Mouse (Mus musculus): ENCODE measurements at regions not wholly inside any gene's neighbourhood (a gene's known extent, or its start where the extent isn't known, plus 50 kb on each side); places are given as distances from the start of the nearest gene placed in this dataset.
"Not testable (repeated sequence)": the region's sequence is repeated elsewhere in the genome, so short reads cannot be mapped to it uniquely, and the experiment has no call there.

DNA sequence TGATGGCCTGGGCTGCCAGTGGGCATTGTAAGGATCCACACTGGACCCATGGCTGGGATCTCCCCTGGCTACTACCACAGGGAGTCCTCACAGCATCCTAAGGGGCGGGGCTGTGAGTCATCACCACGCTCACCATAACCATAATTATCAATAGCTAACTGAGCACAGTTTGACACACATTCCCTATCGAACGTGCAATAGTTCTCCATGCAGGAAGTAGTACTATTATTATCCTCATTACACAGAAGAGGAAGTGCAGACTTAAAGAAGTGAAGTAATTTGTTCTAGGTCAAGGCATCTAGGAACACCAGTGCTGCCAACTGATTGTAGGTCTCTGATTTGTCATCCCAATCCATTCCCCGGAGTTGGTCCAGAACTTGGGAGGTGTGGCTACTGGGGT, 84.1 kb upstream of the Trim2 start:
- no peak for DNase-seq (ENCODE audit: low read depth)

DNA sequence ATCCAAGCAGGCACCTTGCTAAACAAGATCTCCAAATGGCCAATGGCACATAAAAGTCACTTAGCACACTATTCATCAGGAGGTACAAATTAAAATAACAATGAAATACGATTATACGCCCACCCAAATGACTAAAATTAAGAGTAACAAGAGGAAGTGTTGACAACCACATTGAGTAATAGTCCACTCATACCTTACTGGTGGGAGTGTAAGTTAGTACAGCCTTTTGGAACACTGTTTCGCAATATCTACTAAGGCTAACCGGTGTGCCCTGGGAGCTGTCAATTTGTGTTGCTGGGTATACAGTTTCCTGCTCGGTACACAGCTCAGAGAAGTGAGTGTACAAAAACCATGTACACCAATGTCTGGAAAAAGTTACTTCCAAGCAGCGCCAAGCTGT, 81.8 kb upstream of the Trim2 start:
- DNase-seq (ENCODE audit: low read depth): peak; percentile 60

DNA sequence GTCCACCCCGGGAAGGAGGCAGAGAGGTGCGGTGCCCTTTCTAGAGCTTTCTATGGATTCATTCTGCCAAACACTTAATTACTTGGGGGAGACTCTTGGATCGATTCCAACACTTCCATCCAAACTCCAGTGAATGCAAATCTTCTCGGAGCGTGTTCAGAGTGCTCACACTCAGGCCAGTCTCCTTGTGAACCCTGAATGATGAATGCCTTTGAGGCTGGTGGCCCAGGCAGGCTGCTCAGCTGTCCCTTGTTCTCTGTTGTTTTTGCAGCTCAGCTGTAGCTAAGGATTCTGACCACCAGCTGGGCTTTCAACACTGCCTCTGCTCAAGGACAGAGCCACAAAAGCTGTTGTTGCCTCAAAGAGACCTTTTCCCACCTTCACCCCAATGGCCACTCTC, 79.0 kb upstream of the Trim2 start:
- no peak for DNase-seq (ENCODE audit: low read depth)

DNA sequence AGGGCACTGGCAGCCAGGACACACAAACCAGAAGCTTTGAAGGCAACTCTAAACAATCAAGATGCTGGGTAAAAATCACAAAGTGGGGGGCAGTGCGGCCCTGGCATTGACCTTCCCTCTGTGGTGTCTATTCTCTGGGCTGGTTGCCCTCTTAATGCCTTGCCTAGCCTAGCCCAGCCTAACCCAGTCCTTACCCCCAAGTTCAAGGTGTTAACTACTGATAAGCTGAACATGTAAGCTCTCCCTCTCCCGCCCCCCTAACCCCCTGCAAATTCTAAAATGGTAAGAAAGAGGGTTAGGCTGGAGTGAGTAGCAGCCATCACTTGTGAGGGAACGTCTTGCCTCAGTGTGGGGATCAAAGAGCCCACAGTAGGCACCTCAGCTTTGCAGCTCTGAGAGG, 76.9 kb upstream of the Trim2 start:
- no peak for DNase-seq (ENCODE audit: low read depth)

DNA sequence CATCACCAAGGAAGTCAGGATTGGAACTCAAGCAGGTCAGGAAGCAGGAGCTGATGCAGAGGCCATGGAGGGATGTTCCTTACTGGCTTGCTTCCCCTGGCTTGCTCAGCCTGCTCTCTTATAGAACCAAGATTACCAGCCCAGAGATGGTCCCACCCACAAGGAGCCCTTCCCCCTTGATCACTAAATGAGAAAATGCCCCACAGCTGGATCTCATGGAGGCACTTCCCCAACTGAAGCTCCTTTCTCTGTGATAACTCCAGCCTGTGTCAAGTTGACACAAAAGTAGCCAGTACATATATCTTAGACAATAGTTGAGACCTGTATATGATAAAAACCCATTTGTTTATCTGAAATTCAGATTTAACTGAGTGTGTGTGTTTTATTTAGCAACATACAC, 76.4 kb upstream of the Trim2 start:
- not testable (repeated sequence) for DNase-seq (ENCODE audit: low read depth)

DNA sequence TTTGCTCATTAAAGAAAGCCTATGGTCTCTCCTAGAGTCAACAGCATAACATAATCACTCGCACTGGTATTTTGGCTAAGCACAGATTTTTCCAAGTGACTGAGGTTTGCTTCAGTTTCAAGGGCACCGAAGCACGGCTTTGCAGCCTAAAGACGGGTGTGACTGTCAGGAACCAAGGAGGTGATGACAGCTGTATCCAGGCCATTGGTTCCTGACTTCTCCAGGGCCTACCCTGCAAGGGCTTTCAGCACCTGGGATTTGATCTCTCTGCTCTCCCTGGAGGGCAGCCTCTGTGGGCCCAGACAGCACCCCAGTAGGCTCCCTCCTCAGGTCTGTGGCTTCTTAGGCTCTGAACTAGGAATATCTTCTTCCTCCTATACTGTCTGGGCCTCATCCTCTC, 75.3 kb upstream of the Trim2 start:
- DNase-seq (ENCODE audit: low read depth): no peak

DNA sequence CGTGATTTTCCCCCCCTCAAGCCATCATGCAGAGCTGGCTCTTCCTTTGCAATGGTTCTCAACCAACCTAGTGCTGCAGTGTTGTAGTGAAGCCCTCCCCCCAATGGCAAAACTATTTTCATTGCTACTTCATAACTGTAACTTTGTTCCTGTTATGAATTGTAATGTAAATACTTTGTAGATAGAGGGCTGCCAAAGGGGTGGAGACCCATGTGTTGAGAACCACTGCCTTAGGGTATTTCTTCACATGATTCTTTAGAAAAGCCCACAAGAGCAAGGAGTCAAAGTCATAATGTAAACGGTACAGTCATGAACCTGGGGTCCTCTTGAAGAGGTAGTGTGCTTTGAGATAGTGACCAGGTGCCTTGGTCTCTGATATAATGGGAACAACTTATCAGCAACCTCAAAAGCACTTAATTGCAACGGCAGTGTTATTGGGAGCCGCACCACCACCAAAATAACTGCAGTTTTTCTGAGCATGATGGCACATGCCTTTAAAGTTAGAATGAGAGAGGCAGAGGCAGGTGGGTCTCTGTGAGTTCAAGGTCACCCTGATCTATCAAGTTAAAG, 72.4 kb upstream of the Trim2 start:
- DNase-seq (ENCODE audit: low read depth): peak; percentile 62

DNA sequence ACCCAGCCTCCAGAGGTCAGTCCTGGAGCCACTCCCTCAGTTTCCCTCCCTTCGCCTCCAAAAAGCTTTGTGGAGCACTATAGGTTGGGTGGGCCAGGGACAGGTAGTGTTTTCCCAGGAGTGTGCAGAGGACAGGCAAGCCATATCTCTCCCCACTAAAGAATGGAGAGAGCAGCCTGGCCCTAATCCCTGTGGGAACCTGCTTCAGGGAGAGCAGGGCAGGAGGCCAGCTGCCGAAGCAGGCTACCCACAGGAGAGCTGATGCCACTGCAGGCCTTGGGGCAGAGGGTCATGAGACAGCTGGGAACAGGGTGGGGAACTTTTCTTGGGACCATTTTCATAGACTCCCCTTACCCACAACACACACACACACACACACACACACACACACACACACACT, 69.8 kb upstream of the Trim2 start:
- no peak for DNase-seq (ENCODE audit: low read depth)

DNA sequence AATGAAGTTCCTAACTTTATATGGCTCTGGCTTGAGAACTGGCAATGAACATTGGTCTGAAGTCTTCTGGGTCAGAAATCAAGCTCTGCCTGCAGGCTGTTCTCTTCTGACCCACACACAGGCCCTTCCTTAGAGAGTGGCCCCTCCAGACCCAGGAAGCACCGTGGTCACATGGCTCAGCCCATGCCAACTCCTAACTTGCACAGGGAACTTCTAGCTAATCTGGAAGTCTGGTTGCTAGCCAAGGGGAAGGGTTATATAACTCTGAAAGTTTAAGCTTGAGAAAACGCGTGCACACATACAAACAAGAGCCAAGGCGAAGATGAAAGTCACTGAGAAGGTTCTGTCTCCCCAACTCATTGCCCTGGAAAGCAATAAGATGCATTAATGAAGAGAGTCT, 69.2 kb upstream of the Trim2 start:
- no peak for DNase-seq (ENCODE audit: low read depth)

DNA sequence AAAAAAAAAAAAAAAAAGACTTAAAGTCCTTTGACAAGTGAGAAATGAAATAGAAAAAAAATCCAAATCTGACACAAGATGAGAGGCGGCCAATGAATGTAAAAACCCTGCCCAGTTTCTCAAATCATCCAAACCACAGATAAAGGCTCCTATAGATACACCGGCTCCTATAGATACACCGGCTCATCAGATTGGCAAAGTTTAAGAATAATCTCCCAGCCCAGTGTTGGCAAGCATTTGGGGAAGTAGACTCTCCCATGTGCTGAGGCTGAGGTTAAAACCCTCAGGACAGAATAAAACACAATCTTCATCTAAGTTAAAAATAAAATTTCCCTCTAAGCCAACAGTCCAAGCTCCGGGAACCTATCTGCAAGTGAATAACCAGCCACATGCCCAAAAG, 65.2 kb upstream of the Trim2 start:
- no peak for DNase-seq (ENCODE audit: low read depth)

DNA sequence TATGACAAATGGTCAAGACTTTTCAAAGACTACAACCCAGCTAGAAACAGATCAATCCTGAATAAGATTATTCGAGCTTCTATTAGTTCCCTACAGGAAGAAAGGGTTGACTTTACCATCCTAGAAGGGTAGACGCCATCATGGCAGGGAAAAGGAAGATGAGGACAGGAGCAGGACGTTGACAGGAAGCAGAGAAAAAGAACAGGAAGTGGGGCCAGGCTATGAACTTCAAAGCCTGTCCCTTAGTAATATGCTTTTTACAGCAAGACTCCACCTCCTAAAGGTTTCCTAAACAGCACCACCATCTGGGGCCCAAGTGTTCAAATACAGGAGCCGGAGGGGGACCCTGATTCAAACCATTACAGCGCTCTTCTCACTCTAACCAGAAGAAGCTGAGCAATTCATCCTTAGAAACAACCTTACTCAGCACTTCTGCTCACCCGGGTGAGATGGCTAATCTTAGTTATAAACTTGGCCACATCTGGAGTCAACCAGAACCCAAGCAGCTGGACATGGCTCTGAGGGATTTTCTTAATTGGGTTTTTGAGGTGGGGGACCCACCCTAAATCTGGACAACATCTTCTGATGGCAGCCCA, 60.6 kb upstream of the Trim2 start:
- DNase-seq (ENCODE audit: low read depth): no peak

DNA sequence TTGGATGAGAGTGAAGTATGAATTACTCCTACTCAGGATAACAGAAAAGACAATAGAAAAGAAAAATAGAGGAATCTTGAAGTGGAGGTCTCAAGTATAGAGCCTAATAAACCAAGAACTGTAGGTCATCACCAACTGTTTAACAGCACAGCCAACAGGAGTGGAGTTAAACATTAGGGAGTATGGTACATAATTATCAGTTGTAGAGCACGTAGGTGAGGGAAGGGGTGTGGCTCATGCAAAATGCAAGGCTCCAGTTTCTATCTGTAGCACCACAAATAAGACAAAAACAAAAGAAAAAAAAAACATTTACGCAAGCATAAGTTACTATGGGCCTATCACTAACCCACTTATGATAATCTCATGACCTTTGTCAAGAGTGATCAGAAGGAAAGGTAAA, 52.0 kb upstream of the Trim2 start:
- DNase-seq (ENCODE audit: low read depth): no peak

DNA sequence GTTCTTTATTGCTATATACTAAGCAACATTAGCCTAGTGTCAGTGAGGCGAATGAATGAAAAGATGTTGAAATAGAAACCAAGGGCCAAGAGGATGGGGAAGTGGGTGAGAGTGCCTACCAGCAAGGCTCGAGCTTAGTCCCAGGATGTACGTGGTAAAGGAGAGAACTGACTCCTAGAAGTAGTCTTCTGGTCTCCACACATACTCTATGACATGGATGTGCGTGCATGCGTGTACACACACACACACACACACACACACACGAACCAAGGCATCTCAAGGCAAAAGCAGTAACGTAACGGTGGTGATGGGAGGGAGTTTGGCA, 50.0 kb upstream of the Trim2 start:
- no peak for DNase-seq (ENCODE audit: low read depth)

Measured in NIH3T3 (cell line).